Mouse (Mus musculus) spleen, adult 2 months (tissue): ENCODE measurements at regions not wholly inside any gene's neighbourhood (a gene's known extent, or its start where the extent isn't known, plus 50 kb on each side); places are given as distances from the start of the nearest gene placed in this dataset.

Experiments used
- DNase-seq, 2 experiments: peaks; one replicate each; pipeline versions ENCODE4 v3.0.0 to v3.0.0-alpha.2; 2012 to 2021; ENCODE audit warnings: low spot score in 2 of 2, low read depth in 1 of 2
- H3K27ac ChIP-seq: fragments of 200-500 bp; 2 replicates; pipeline ENCODE4 v1.5.1; 2012; ENCODE audit warnings: low read length, inconsistent platforms; ENCODE audit not compliant: insufficient read depth
- H3K27me3 ChIP-seq: fragments of 200-500 bp; 2 replicates; pipeline ENCODE4 v1.6.1; 2012; ENCODE audit warnings: mild to moderate bottlenecking, moderate library complexity, low read length, inconsistent platforms; ENCODE audit not compliant: control insufficient read depth, insufficient read depth
- H3K36me3 ChIP-seq: fragments of 200-500 bp; 2 replicates; pipeline ENCODE4 v1.6.1; 2012; ENCODE audit warnings: mild to moderate bottlenecking, low read length, inconsistent platforms; ENCODE audit not compliant: control insufficient read depth, insufficient read depth
- H3K4me1 ChIP-seq: fragments of 200-500 bp; 2 replicates; pipeline ENCODE4 v1.6.1; 2011; ENCODE audit warnings: inconsistent platforms; ENCODE audit not compliant: control insufficient read depth, insufficient read depth, insufficient read length
- H3K4me3 ChIP-seq: fragments of 200-500 bp; 2 replicates; pipeline ENCODE4 v1.5.1; 2011; ENCODE audit warnings: mild to moderate bottlenecking, inconsistent platforms; ENCODE audit not compliant: insufficient read depth, insufficient read length; ENCODE audit errors: extremely low read depth
- CTCF ChIP-seq: fragments of 200-500 bp; IDR thresholded peaks from 2 replicates; pipeline ENCODE4 v1.5.1; 2011; ENCODE audit warnings: mild to moderate bottlenecking, inconsistent platforms; ENCODE audit not compliant: insufficient read depth, insufficient read length, insufficient replicate concordance; ENCODE audit errors: extremely low read depth
- POLR2A ChIP-seq: fragments of 200-500 bp; IDR thresholded peaks from 2 replicates; pipeline ENCODE4 v1.6.1; 2011; ENCODE audit warnings: low read depth, low read length, inconsistent platforms
- WGBS: fragments of 180-500 bp; shearing (Covaris S2); methylation state at CpG from one replicate; pipeline ENCODE4 v1.1.7; 2018; 5-methylcytosine and 5-hydroxymethylcytosine counted together

DNA sequence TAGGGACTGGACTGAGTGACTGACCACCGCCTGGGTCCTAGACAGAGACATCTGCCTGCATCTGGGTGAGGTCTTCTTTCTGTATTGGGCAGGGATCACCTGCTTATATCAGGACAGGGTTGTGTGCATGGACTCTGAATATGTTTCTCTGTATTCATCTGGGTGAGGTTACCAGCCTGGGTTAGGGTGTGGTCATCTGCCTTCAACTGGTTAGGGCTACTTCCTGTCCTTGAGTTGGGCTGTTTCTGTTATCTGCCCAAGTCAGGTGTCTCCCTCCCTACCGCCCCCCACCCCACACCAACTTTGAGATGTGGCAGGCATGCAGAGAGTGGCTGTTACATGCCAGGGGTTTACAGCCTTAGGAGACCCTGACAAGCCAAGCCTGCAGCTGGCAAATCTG, 114.2 kb downstream of the Ndufa10 start:
- Histone ChIP-seq H3K27me3 (no peaks in the 10 kb centered on the region), H3K36me3 (no peaks in the 10 kb centered on the region), H3K4me1 (no peaks in the 10 kb centered on the region), H3K27ac (no peak overlapping the region), H3K4me3 (no peak overlapping the region)
- WGBS: 84% methylated on average over 2 of the region's 2 CpGs
- DNase-seq: no peak
- TF ChIP-seq POLR2A (no peak), CTCF (no peak)

DNA sequence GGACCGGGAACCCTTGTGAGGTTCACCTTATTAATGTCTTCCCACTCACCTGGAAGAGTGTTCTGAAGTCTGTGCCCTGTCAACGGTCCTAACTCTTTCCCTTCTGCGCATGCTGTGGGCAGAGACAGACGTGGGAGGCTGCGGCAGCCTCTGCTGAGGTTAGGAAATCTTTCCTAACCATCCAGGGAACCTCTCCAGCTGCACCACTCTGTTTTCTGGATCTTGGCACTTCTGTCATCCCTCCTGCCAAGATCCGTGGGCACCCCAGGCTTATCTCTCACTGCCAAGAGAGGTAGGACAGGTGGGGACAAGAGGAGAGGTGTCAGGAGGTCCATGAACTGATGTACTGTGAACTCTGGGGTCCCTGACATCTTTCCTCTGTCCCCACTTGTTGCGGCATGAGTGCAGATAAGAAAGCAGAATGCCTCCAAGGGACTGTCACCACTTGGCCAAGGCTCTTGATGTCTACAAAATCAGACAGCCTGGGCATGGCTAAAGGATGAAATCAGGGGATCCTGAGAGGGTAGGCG, 114.8 kb downstream of the Ndufa10 start:
- 83% methylated on average over 8 of the region's 8 CpGs for WGBS
- Histone ChIP-seq H3K27me3 (no peaks in the 10 kb centered on the region), H3K27ac (no peak overlapping the region), H3K4me3 (no peak overlapping the region), H3K4me1 (no peaks in the 10 kb centered on the region), H3K36me3 (no peaks in the 10 kb centered on the region)
- DNase-seq: no peak
- no peak for TF ChIP-seq CTCF
- no peak for TF ChIP-seq POLR2A

DNA sequence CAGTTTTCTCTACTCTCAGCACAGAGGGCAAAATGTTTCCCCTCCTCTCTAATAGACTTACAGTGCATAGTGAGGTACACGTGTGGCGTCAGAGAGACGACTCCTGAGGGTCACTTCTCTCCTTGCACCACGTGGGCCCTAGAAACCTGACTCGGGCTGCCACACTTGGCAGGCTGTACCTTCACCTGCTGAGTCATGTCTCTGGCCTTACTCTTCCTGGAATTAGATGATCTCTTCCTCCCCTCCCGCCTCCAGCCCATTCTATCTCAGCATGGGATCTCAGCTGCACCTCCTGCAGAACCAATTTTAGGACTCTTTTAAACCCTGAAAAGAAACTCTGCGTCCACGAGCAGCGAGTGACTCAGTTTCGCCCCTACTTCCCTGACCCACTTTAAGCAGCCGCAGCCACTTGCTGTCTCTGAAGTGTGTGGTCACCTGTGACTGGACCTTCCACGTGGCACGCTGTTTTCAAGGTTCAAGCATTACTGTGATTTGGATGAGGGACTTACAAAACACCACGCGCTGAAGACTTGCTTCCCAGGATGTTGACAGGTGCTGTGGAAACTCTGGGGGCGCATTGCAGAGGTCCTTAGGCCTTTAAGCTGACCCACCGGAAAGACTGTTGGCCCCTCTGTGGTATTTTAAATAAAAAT, 125.2 kb downstream of the Ndufa10 start:
- H3K27ac ChIP-seq: no peak overlapping the region
- no peaks in the 10 kb centered on the region for H3K27me3 ChIP-seq
- no peaks in the 10 kb centered on the region for H3K36me3 ChIP-seq
- TF ChIP-seq POLR2A: no peak
- no peak for TF ChIP-seq CTCF
- no peak overlapping the region for H3K4me3 ChIP-seq
- WGBS: 57% methylated on average over 17 of the region's 17 CpGs
- no peaks in the 10 kb centered on the region for H3K4me1 ChIP-seq
- DNase-seq: no peak

DNA sequence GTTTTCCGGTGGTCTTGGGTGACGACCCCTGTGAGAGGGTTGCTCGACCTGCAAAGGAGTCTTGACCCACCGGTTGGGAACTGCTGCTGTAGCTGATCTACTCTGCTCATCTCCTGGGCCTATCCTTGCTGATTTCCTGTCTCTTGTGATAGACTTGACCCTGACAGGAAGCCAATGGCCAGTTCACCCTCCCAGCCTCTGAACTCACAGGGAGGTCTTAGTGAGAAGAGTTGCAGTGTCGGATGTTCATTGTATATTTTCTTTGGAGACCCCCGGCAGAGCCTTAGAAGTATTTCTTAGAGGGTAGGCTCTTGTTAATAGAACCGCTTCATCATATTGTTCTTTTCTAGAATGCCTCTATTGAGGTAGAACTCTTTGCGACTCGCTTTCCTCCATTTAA, 126.0 kb downstream of the Ndufa10 start:
- 91% methylated on average over 9 of the region's 9 CpGs for WGBS
- TF ChIP-seq CTCF (no peak), POLR2A (no peak)
- no peaks in the 10 kb centered on the region for H3K36me3 ChIP-seq

DNA sequence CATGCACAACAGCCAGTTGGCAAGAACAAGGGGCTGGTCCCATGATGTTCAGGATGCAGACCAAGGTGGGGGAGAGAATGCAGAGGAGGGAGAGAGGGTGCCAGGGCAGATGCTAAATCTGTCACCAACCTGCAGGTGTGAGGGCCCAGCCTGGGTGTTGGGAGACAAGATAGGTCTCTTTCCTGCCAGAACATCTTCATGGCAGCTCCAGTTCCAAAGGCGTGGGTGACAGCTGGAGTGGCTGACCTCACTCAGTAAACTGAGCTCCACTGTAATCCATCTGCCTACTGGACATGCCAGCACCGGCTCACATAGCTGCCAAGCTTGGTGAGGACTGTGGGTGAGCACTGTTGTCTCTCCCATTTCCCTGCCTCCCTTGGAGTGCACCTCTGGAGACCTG, 129.9 kb downstream of the Ndufa10 start:
- no peaks in the 10 kb centered on the region for H3K27me3 ChIP-seq
- TF ChIP-seq POLR2A (no peak), CTCF (no peak)
- no peak overlapping the region for H3K4me3 ChIP-seq
- DNase-seq: no peak
- WGBS: 84% methylated on average over 2 of the region's 2 CpGs
- no peaks in the 10 kb centered on the region for H3K4me1 ChIP-seq
- H3K27ac ChIP-seq: no peak overlapping the region
- H3K36me3 ChIP-seq: no peaks in the 10 kb centered on the region

More for the DNA sequence above, 126.0 kb downstream of the Ndufa10 start:
- no peak overlapping the region for H3K4me3 ChIP-seq
- H3K27me3 ChIP-seq: no peaks in the 10 kb centered on the region
- DNase-seq: no peak
- no peaks in the 10 kb centered on the region for H3K4me1 ChIP-seq
- H3K27ac ChIP-seq: no peak overlapping the region

DNA sequence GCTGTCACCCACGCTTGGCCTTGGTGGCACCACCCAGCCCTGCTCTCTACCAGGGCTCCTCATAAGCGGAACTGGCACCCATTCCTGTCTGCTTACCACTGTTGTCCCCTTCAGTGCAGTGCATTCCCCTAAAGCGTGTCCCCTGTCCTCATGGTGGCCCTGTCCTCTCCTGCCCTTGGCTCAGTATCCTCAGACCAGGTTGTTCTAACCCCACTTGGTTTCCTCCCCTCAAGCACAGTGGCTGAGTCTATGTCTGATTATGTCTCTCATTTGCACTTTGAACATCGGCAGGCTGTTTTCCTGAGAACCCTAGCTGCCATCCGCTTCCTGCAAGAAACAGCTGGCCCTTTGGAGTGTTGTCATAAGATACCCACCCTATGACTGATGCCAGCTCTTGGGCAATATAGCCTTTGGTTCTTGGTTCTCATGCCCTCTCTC, 130.5 kb downstream of the Ndufa10 start:
- no peaks in the 10 kb centered on the region for H3K36me3 ChIP-seq
- no peaks in the 10 kb centered on the region for H3K27me3 ChIP-seq
- 89% methylated on average over 5 of the region's 5 CpGs for WGBS
- TF ChIP-seq CTCF (no peak), POLR2A (no peak)
- no peak overlapping the region for H3K4me3 ChIP-seq
- DNase-seq: no peak
- no peak overlapping the region for H3K27ac ChIP-seq
- no peaks in the 10 kb centered on the region for H3K4me1 ChIP-seq

DNA sequence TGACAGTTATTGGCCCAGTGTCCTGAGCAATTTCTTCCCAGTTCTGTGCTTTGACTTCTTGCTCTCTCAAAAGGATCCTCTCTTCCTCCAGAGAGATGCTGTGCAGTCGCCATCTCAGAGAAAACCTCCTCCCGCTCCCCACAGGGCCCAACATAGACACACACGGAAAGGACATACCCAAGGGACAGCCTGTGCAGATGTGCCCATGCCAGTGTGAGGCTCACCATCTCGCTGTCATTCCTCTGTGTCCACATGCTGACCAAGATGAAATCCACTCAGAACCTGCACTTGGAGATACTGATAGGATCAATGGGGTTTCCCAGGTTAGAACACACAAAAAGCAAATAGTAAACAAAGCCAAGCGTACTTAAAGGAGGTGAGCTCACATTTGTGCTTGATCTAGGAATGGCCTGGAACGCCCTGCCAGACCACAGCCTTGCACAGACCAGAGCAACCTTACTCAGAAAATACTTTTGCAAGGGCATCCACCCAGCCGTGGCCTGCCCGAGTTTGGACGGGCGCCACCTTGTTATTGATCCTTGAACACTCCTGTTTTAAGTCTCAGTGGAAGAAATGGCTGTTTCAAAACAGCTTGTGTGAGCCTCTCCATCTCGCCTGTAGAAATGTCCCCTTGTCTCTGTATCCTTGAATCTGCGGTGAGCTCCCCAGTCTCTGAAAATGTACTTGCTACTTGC, 131.7 kb downstream of the Ndufa10 start:
- no peaks in the 10 kb centered on the region for H3K4me1 ChIP-seq
- no peak overlapping the region for H3K27ac ChIP-seq
- H3K27me3 ChIP-seq: no peaks in the 10 kb centered on the region
- WGBS: 87% methylated on average over 12 of the region's 12 CpGs
- no peaks in the 10 kb centered on the region for H3K36me3 ChIP-seq
- DNase-seq: no peak
- no peak overlapping the region for H3K4me3 ChIP-seq
- TF ChIP-seq CTCF (no peak), POLR2A (no peak)
